Mouse (Mus musculus): ENCODE results near the gene Pmfbp1. TPM values are rescaled to one million over a fixed set of nuclear protein-coding genes. Genes with fewer than 3 reads are reported as not detected.

Gene Pmfbp1
- total RNA-seq, 1 experiment = not detected

- TF ChIP-seq ZC3H11A (IDR thresholded peaks at IDR 0.05; ENCODE audit: borderline replicate concordance, low read depth, low read length) = no peak
- TF ChIP-seq MAFK (IDR thresholded peaks at IDR 0.05; ENCODE audit: insufficient read depth, low read depth, low read length) = no peak
- TF ChIP-seq HCFC1 (IDR thresholded peaks at IDR 0.05; ENCODE audit: borderline replicate concordance, insufficient read depth, low read length) = no peak
- TF ChIP-seq ZNF384 (IDR thresholded peaks at IDR 0.05; ENCODE audit: low read depth, low read length) = no peak
- TF ChIP-seq CHD2 (IDR thresholded peaks at IDR 0.05; ENCODE audit: low read depth, low read length) = no peak
- Histone ChIP-seq H3K27ac (ENCODE audit: insufficient read depth, low read depth, low read length, poor library complexity, severe bottlenecking) (no peak overlapping the region), H3K36me3 (ENCODE audit: control insufficient read depth, insufficient read depth, low read length, poor library complexity, severe bottlenecking) (no peaks in the 10 kb centered on the region), H3K9me3 (ENCODE audit: control insufficient read depth, insufficient read depth, low read depth, low read length) (no peaks in the 10 kb centered on the region), H3K4me1 (ENCODE audit: control insufficient read depth in 2 of 2, insufficient read depth in 2 of 2, low read length in 2 of 2, poor library complexity in 1 of 2) (peaks cover 4 to 16% of the 10 kb centered on the region in 2 experiments; a peak in 2 of 4 replicates), H3K9ac (ENCODE audit: insufficient read depth, low read depth, low read length, poor library complexity, severe bottlenecking) (no peak overlapping the region), H3K4me3 (ENCODE audit: insufficient read depth in 1 of 2, low read depth in 1 of 2, low read length in 2 of 2, poor library complexity in 1 of 2, severe bottlenecking in 1 of 2) (no peak overlapping the region)
- DNase-seq (ENCODE audit: low read depth, low spot score) = no peak
- in situ Hi-C loops (cut with MboI; ENCODE audit: low sequenced_read_pairs in 2 of 2, unreplicated experiment in 2 of 2) = no loop called here
These were observed 28.1 kb upstream of the Pmfbp1 start for GRCm38 (mm10) chr8:109465761-109466160.

DNA sequence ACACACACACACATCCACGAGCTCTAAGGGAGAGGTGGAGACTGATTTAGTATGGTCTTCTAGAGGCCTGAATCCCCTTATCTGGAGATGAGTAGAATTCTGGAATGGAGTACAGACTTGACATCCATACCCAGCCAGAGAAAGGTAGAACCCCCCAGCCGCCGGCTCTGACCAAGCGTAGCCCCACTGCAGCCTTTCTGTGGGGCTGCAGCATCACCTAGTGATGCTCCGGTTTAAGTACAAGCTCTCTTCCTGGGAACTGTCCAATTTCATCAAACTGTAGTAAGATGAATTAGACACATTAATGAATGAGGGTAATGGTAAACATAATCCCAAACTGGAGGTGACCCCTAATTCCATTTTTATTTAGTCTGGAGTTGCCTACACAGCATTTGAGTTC, 26.3 kb upstream of the Pmfbp1 start:
- in situ Hi-C loops (cut with MboI; ENCODE audit: low sequenced_read_pairs in 2 of 2, unreplicated experiment in 2 of 2) = no loop called here
- H3K4me1 ChIP-seq (ENCODE audit: control insufficient read depth in 2 of 2, insufficient read depth in 2 of 2, low read length in 2 of 2, poor library complexity in 1 of 2) = peaks cover 2 to 12% of the 10 kb centered on the region in 2 experiments; a peak in 2 of 4 replicates
- DNase-seq (ENCODE audit: low read depth, low spot score) = no peak

GRCm38 (mm10) chr8:109468112-109468511, 25.7 kb upstream of the Pmfbp1 start:
- Histone ChIP-seq H3K9ac (ENCODE audit: insufficient read depth, low read depth, low read length, poor library complexity, severe bottlenecking) (no peak overlapping the region), H3K9me3 (ENCODE audit: control insufficient read depth, insufficient read depth, low read depth, low read length) (no peaks in the 10 kb centered on the region), H3K4me1 (ENCODE audit: control insufficient read depth in 2 of 2, insufficient read depth in 2 of 2, low read length in 2 of 2, poor library complexity in 1 of 2) (peaks cover 0 to 10% of the 10 kb centered on the region in 2 experiments; a peak in 2 of 4 replicates), H3K36me3 (ENCODE audit: control insufficient read depth, insufficient read depth, low read length, poor library complexity, severe bottlenecking) (no peaks in the 10 kb centered on the region), H3K27ac (ENCODE audit: insufficient read depth, low read depth, low read length, poor library complexity, severe bottlenecking) (no peak overlapping the region), H3K4me3 (ENCODE audit: insufficient read depth in 1 of 2, low read depth in 1 of 2, low read length in 2 of 2, poor library complexity in 1 of 2, severe bottlenecking in 1 of 2) (no peak overlapping the region)
- no peak for DNase-seq (ENCODE audit: low read depth, low spot score)
- TF ChIP-seq ZNF384 (IDR thresholded peaks at IDR 0.05; ENCODE audit: low read depth, low read length) (no peak), ZC3H11A (IDR thresholded peaks at IDR 0.05; ENCODE audit: borderline replicate concordance, low read depth, low read length) (no peak), CHD2 (IDR thresholded peaks at IDR 0.05; ENCODE audit: low read depth, low read length) (no peak), HCFC1 (IDR thresholded peaks at IDR 0.05; ENCODE audit: borderline replicate concordance, insufficient read depth, low read length) (no peak), MAFK (IDR thresholded peaks at IDR 0.05; ENCODE audit: insufficient read depth, low read depth, low read length) (no peak)
- in situ Hi-C loops (cut with MboI; ENCODE audit: low sequenced_read_pairs in 2 of 2, unreplicated experiment in 2 of 2) = no loop called here

More for the DNA sequence above, 26.3 kb upstream of the Pmfbp1 start:
- H3K4me3 ChIP-seq (ENCODE audit: insufficient read depth in 1 of 2, low read depth in 1 of 2, low read length in 2 of 2, poor library complexity in 1 of 2, severe bottlenecking in 1 of 2) = no peak overlapping the region
- H3K9me3 ChIP-seq (ENCODE audit: control insufficient read depth, insufficient read depth, low read depth, low read length) = no peaks in the 10 kb centered on the region
- H3K36me3 ChIP-seq (ENCODE audit: control insufficient read depth, insufficient read depth, low read length, poor library complexity, severe bottlenecking) = no peaks in the 10 kb centered on the region
- no peak overlapping the region for H3K9ac ChIP-seq (ENCODE audit: insufficient read depth, low read depth, low read length, poor library complexity, severe bottlenecking)
- TF ChIP-seq HCFC1 (IDR thresholded peaks at IDR 0.05; ENCODE audit: borderline replicate concordance, insufficient read depth, low read length) (no peak), ZC3H11A (IDR thresholded peaks at IDR 0.05; ENCODE audit: borderline replicate concordance, low read depth, low read length) (peak; percentile 72; the same call in 1 of the 2 replicates)
- no peak overlapping the region for H3K27ac ChIP-seq (ENCODE audit: insufficient read depth, low read depth, low read length, poor library complexity, severe bottlenecking)

- in situ Hi-C loops (cut with MboI; ENCODE audit: low sequenced_read_pairs in 2 of 2, unreplicated experiment in 2 of 2) = no loop called here
- no peaks in the 10 kb centered on the region for H3K4me1 ChIP-seq (ENCODE audit: control insufficient read depth in 2 of 2, insufficient read depth in 2 of 2, low read length in 2 of 2, poor library complexity in 1 of 2)
These were observed 22.0 kb upstream of the Pmfbp1 start for GRCm38 (mm10) chr8:109471876-109472275.

DNA sequence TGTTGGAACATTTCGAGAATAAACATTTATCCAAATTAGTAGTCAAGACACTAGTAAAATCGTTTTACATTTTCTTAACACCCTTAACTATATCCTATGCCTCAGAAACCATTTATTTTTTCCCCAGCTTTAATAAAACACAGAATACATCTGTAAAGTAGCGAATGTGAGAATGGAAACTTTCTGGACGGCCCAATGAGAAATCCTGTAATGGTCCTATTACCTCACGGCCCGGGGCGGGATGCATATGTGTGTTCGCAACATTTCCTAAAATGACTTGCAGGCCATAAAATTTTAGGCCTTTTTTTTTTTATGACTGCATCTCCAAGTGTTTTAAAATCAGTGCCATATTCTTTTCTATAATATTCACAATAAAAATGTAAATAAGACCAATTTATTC, 21.4 kb upstream of the Pmfbp1 start:
- DNase-seq (ENCODE audit: low read depth, low spot score) = no peak
- no peaks in the 10 kb centered on the region for H3K4me1 ChIP-seq (ENCODE audit: control insufficient read depth in 2 of 2, insufficient read depth in 2 of 2, low read length in 2 of 2, poor library complexity in 1 of 2)
- H3K36me3 ChIP-seq (ENCODE audit: control insufficient read depth, insufficient read depth, low read length, poor library complexity, severe bottlenecking) = no peaks in the 10 kb centered on the region
- H3K9me3 ChIP-seq (ENCODE audit: control insufficient read depth, insufficient read depth, low read depth, low read length) = no peaks in the 10 kb centered on the region
- in situ Hi-C loops (cut with MboI; ENCODE audit: low sequenced_read_pairs in 2 of 2, unreplicated experiment in 2 of 2) = no loop called here
- no peak overlapping the region for H3K27ac ChIP-seq (ENCODE audit: insufficient read depth, low read depth, low read length, poor library complexity, severe bottlenecking)
- H3K9ac ChIP-seq (ENCODE audit: insufficient read depth, low read depth, low read length, poor library complexity, severe bottlenecking) = no peak overlapping the region
- TF ChIP-seq MAFK (IDR thresholded peaks at IDR 0.05; ENCODE audit: insufficient read depth, low read depth, low read length) (no peak), ZC3H11A (IDR thresholded peaks at IDR 0.05; ENCODE audit: borderline replicate concordance, low read depth, low read length) (no peak), ZNF384 (IDR thresholded peaks at IDR 0.05; ENCODE audit: low read depth, low read length) (no peak), HCFC1 (IDR thresholded peaks at IDR 0.05; ENCODE audit: borderline replicate concordance, insufficient read depth, low read length) (no peak), CHD2 (IDR thresholded peaks at IDR 0.05; ENCODE audit: low read depth, low read length) (no peak)
- no peak overlapping the region for H3K4me3 ChIP-seq (ENCODE audit: insufficient read depth in 1 of 2, low read depth in 1 of 2, low read length in 2 of 2, poor library complexity in 1 of 2, severe bottlenecking in 1 of 2)

More at GRCm38 (mm10) chr8:109471876-109472275, 22.0 kb upstream of the Pmfbp1 start:
- no peaks in the 10 kb centered on the region for H3K9me3 ChIP-seq (ENCODE audit: control insufficient read depth, insufficient read depth, low read depth, low read length)
- H3K4me3 ChIP-seq (ENCODE audit: insufficient read depth in 1 of 2, low read depth in 1 of 2, low read length in 2 of 2, poor library complexity in 1 of 2, severe bottlenecking in 1 of 2) = no peak overlapping the region
- H3K9ac ChIP-seq (ENCODE audit: insufficient read depth, low read depth, low read length, poor library complexity, severe bottlenecking) = no peak overlapping the region
- TF ChIP-seq ZNF384 (IDR thresholded peaks at IDR 0.05; ENCODE audit: low read depth, low read length) = no peak
- TF ChIP-seq MAFK (IDR thresholded peaks at IDR 0.05; ENCODE audit: insufficient read depth, low read depth, low read length) = no peak
- TF ChIP-seq HCFC1 (IDR thresholded peaks at IDR 0.05; ENCODE audit: borderline replicate concordance, insufficient read depth, low read length) = no peak
- TF ChIP-seq CHD2 (IDR thresholded peaks at IDR 0.05; ENCODE audit: low read depth, low read length) = no peak
- TF ChIP-seq ZC3H11A (IDR thresholded peaks at IDR 0.05; ENCODE audit: borderline replicate concordance, low read depth, low read length) = no peak
- no peak for DNase-seq (ENCODE audit: low read depth, low spot score)
- H3K27ac ChIP-seq (ENCODE audit: insufficient read depth, low read depth, low read length, poor library complexity, severe bottlenecking) = no peak overlapping the region
- no peaks in the 10 kb centered on the region for H3K36me3 ChIP-seq (ENCODE audit: control insufficient read depth, insufficient read depth, low read length, poor library complexity, severe bottlenecking)

All from ES-E14 (cell line).